Mouse (Mus musculus): ENCODE data around the gene Golt1b. TPM values are rescaled to one million over a fixed set of nuclear protein-coding genes. Genes with fewer than 3 reads are reported as not detected.
"Not testable (repeated sequence)": the region's sequence is repeated elsewhere in the genome, so short reads cannot be mapped to it uniquely, and the experiment has no call there.

Gene Golt1b
- total and polyA plus RNA-seq, 3 experiments, result 45.3 to 54.7 TPM; not detected in 1

DNA sequence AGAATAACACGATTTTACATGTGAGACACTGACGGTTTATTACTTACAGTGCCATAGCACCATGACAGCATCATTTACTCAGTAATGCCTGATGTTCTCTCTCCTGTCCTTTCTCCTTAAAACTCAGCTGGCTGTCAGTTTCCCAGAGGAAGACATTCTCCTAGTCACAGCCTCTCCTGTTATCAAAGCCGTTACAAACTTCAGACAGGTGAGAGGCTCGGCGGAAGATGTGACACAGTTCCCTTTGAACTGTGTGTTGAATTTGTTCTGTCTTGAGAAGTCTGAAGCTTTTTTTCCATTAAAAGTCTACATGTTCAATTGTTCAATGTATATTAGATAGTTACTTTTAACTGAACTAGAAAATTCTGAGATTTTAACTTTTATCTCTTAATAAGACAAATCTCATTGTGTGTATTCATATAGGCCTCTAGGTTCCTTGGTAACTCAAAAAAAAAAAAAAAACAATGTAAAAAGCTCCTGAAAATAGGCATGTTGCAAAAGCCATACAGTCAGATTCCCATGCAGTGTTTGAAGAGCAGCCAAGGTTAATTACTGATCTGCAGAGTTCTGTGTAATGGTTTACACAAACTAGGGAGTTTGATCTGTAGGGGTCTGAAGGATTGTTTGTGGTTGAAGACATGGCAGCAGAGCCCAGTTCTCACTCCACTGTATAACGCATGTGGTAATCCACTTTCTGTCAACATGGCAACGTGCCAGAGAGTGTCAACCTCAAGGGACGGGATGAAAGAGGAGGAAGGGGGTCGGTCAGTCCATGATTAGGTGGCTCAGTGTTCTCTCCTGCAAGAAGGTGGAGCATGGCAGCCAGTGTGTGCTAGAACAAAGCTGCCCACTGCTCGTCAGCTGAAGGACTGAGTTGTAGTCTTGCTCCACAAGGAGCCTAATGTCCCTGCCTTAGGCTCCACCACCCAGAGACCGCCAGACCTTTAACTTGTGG lies 39.3 kb upstream of the Golt1b start:
- Histone ChIP-seq H3K27ac (ENCODE audit: control insufficient read depth, low read depth, low read length) (no peak overlapping the region), H3K4me3 (ENCODE audit: control insufficient read depth in 1 of 2, insufficient read depth in 1 of 2, low read depth in 2 of 2, low read length in 2 of 2) (no peak overlapping the region), H3K4me1 (ENCODE audit: control insufficient read depth in 1 of 2, insufficient read depth in 2 of 2, low read length in 2 of 2) (peaks cover 0 to 5% of the 10 kb centered on the region in 2 experiments; a peak in 3 of 4 replicates), H3K9me3 (replicated peaks; ENCODE audit: insufficient read depth, low read length) (no peaks in the 10 kb centered on the region), H3K36me3 (ENCODE audit: control insufficient read depth in 1 of 2, insufficient read depth in 2 of 2, low read length in 2 of 2) (peaks cover 0 to 8% of the 10 kb centered on the region in 2 experiments; a peak in 2 of 4 replicates), H3K79me2 (ENCODE audit: control insufficient read depth, insufficient read depth, low read length, poor library complexity) (no peaks in the 10 kb centered on the region; the same call in 1 of the 2 replicates), H3K27me3 (ENCODE audit: control insufficient read depth in 1 of 2, insufficient read depth in 2 of 2, low read length in 2 of 2) (no peaks in the 10 kb centered on the region), H3K9ac (ENCODE audit: control insufficient read depth, low read depth, low read length, poor library complexity, severe bottlenecking) (no peak overlapping the region)
- no peak for DNase-seq (ENCODE audit: low read depth, low spot score)
- TF ChIP-seq ZKSCAN1 (IDR thresholded peaks at IDR 0.05; ENCODE audit: low read depth, low read length) (no peak), GABPA (IDR thresholded peaks at IDR 0.05; ENCODE audit: low read depth, low read length) (no peak), BHLHE40 (IDR thresholded peaks at IDR 0.05; ENCODE audit: borderline replicate concordance, low read depth, low read length) (no peak), EP300 (IDR thresholded peaks at IDR 0.05; ENCODE audit: low read depth in 1 of 2, low read length in 2 of 2) (no peak), CHD1 (IDR thresholded peaks at IDR 0.05; ENCODE audit: low read depth, low read length) (no peak), ELF1 (IDR thresholded peaks at IDR 0.05; ENCODE audit: low read depth, low read length) (no peak), MXI1 (IDR thresholded peaks at IDR 0.05; ENCODE audit: low read depth, low read length) (no peak), MAFK (IDR thresholded peaks at IDR 0.05; ENCODE audit: borderline replicate concordance, low read depth, low read length) (no peak), SIN3A (IDR thresholded peaks at IDR 0.05; ENCODE audit: low read length) (no peak), MAZ (IDR thresholded peaks at IDR 0.05; ENCODE audit: low read depth, low read length) (no peak), TBP (IDR thresholded peaks at IDR 0.05; ENCODE audit: low read depth, low read length) (no peak)

DNA sequence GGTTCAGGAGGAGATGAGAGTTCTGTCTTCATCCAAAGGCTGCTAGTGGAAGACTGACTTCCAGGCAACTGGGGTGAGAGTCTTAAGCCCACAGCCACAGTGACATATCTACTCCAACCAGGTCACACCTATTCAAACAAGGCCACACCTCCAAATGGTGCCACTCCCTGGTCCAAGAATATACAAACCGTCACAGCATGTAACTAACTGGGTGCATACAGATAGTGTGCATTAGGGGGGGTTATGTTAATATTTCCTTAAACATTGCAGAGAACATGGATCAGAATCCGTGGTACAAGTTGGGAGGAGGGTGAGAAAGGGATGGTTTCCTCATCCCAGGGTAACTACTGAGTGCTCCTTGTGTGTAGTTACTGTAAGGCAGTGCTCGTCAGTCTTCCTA lies 34.9 kb upstream of the Golt1b start:
- not testable (repeated sequence) for H3K9me3 ChIP-seq (replicated peaks; ENCODE audit: insufficient read depth, low read length); H3K4me1 ChIP-seq (ENCODE audit: control insufficient read depth in 1 of 2, insufficient read depth in 2 of 2, low read length in 2 of 2); H3K4me3 ChIP-seq (ENCODE audit: control insufficient read depth in 1 of 2, insufficient read depth in 1 of 2, low read depth in 2 of 2, low read length in 2 of 2); H3K27ac ChIP-seq (ENCODE audit: control insufficient read depth, low read depth, low read length); H3K36me3 ChIP-seq (ENCODE audit: control insufficient read depth in 1 of 2, insufficient read depth in 2 of 2, low read length in 2 of 2); DNase-seq (ENCODE audit: low read depth, low spot score); H3K27me3 ChIP-seq (ENCODE audit: control insufficient read depth in 1 of 2, insufficient read depth in 2 of 2, low read length in 2 of 2); H3K79me2 ChIP-seq (ENCODE audit: control insufficient read depth, insufficient read depth, low read length, poor library complexity); H3K9ac ChIP-seq (ENCODE audit: control insufficient read depth, low read depth, low read length, poor library complexity, severe bottlenecking)

GRCm38 (mm10) chr6:142357106-142357505 lies 29.9 kb upstream of the Golt1b start:
- Histone ChIP-seq H3K4me1 (ENCODE audit: control insufficient read depth in 1 of 2, insufficient read depth in 2 of 2, low read length in 2 of 2) (no peaks in the 10 kb centered on the region), H3K79me2 (ENCODE audit: control insufficient read depth, insufficient read depth, low read length, poor library complexity) (no peaks in the 10 kb centered on the region), H3K27me3 (ENCODE audit: control insufficient read depth in 1 of 2, insufficient read depth in 2 of 2, low read length in 2 of 2) (no peaks in the 10 kb centered on the region), H3K4me3 (ENCODE audit: control insufficient read depth in 1 of 2, insufficient read depth in 1 of 2, low read depth in 2 of 2, low read length in 2 of 2) (no peak overlapping the region), H3K27ac (ENCODE audit: control insufficient read depth, low read depth, low read length) (no peak overlapping the region), H3K9ac (ENCODE audit: control insufficient read depth, low read depth, low read length, poor library complexity, severe bottlenecking) (no peak overlapping the region), H3K9me3 (replicated peaks; ENCODE audit: insufficient read depth, low read length) (no peaks in the 10 kb centered on the region), H3K36me3 (ENCODE audit: control insufficient read depth in 1 of 2, insufficient read depth in 2 of 2, low read length in 2 of 2) (peaks cover 0 to 2% of the 10 kb centered on the region in 2 experiments; a peak in 2 of 4 replicates)
- TF ChIP-seq NELFE (IDR thresholded peaks at IDR 0.05; ENCODE audit: low read depth, low read length) (no peak), ZC3H11A (IDR thresholded peaks at IDR 0.05; ENCODE audit: low read depth, low read length) (no peak), UBTF (IDR thresholded peaks at IDR 0.05; ENCODE audit: borderline replicate concordance, insufficient read depth, low read depth, low read length) (no peak), POLR2AphosphoS2 (IDR thresholded peaks at IDR 0.05; ENCODE audit: low read length) (no peak)
- DNase-seq (ENCODE audit: low read depth, low spot score), result no peak
